8 mouse cellular contexts compared by ENCODE assay signal in genomic region chr3:95159987-95160963, GRCm38 (mm10). TPM values are rescaled to one million over a fixed set of nuclear protein-coding genes. Genes with fewer than 3 reads are reported as not detected.
DNase-seq lines count a peak whose midpoint lies in the region; ATAC-seq and TF ChIP-seq lines count a peak whose summit lies in the region.

Sema6c (plus strand) TSS chr3:95160457.

- no peak for TF ChIP-seq POLR2A in bone marrow macrophage, adult 2 months (IDR thresholded peaks at IDR 0.05; ENCODE audit: borderline replicate concordance, low read depth, low read length)
- peak; percentile 84 for TF ChIP-seq POLR2A in embryonic fibroblast, embryonic 13.5 days (IDR thresholded peaks at IDR 0.05; ENCODE audit: low read depth, low read length)
- TF ChIP-seq POLR2A in liver, adult 2 months (IDR thresholded peaks at IDR 0.05; ENCODE audit: extremely low read depth, insufficient read depth, low read length), result 0 out of 2 replicates have a peak, but pooled peaks have one; percentile 5
- TF ChIP-seq POLR2A in myocyte (IDR thresholded peaks at IDR 0.05; ENCODE audit: insufficient read length, low read depth), result peak; percentile 62

- TF ChIP-seq CTCF in bone marrow macrophage, adult 2 months (IDR thresholded peaks at IDR 0.05; ENCODE audit: low read depth, low read length), result no peak
- no peak for TF ChIP-seq CTCF in embryonic fibroblast, embryonic 13.5 days (IDR thresholded peaks at IDR 0.05; ENCODE audit: borderline replicate concordance, insufficient read depth, low read length)
- TF ChIP-seq CTCF in liver, adult 2 months (IDR thresholded peaks at IDR 0.05; ENCODE audit: low read depth, low read length), result no peak

- no peaks in the 10 kb centered on the region for H3K79me2 ChIP-seq in liver, adult 2 months (ENCODE audit: control insufficient read depth, insufficient read depth, low read length)
- H3K79me2 ChIP-seq in myocyte (ENCODE audit: control insufficient read depth, insufficient read depth), result no peaks in the 10 kb centered on the region

- H3K4me2 ChIP-seq in heart, embryonic 11.5 days, result peak within 1 kb of the TSS; percentile 96
- peak within 1 kb of the TSS; percentile 84 for H3K4me2 ChIP-seq in kidney, embryonic 16.5 days (replicated peaks; ENCODE audit: low read depth, low read length)
- H3K4me2 ChIP-seq in myocyte (ENCODE audit: low read depth), result peak within 1 kb of the TSS; percentile 97

- peak; percentile 90 for DNase-seq in A20 (ENCODE audit: low read depth, low spot score)
- DNase-seq in liver, adult 2 months (ENCODE audit: extremely low read depth, low read depth, low spot score), result peak; percentile 74
- peak; percentile 87 for DNase-seq in splenic B cell, adult 2 months (ENCODE audit: low read depth, low spot score)

- H3ac ChIP-seq in myocyte (ENCODE audit: control insufficient read depth, insufficient read length), result peak within 1 kb of the TSS; percentile 13

- H3K9me3 ChIP-seq in heart, embryonic 11.5 days (replicated peaks; ENCODE audit: control insufficient read depth, low read length), result no peaks in the 10 kb centered on the region
- H3K9me3 ChIP-seq in kidney, embryonic 16.5 days (ENCODE audit: low read length), result no peaks in the 10 kb centered on the region

- peak; percentile 90 for ATAC-seq in heart, embryonic 11.5 days (replicated peaks; ENCODE audit: insufficient number of reproducible peaks, low FRiP score, low TSS enrichment)
- ATAC-seq in kidney, embryonic 16.5 days (ENCODE audit: low FRiP score, low TSS enrichment), result peak; percentile 98

- peaks cover 6% of the 10 kb centered on the region; the same call in 1 of the 2 replicates for H3K4me1 ChIP-seq in bone marrow macrophage, adult 2 months (ENCODE audit: control insufficient read depth, insufficient read depth, low read length)
- H3K4me1 ChIP-seq in embryonic fibroblast, embryonic 13.5 days (ENCODE audit: control insufficient read depth, insufficient read depth, low read length), result peaks cover 6% of the 10 kb centered on the region
- peaks cover 29% of the 10 kb centered on the region for H3K4me1 ChIP-seq in heart, embryonic 11.5 days (ENCODE audit: control insufficient read depth, insufficient read depth, low read length)
- H3K4me1 ChIP-seq in kidney, embryonic 16.5 days (ENCODE audit: insufficient read depth, low read length), result peaks cover 23% of the 10 kb centered on the region
- peaks cover 3% of the 10 kb centered on the region for H3K4me1 ChIP-seq in liver, adult 2 months (ENCODE audit: control insufficient read depth, insufficient read depth, low read length)

- H3K9ac ChIP-seq in heart, embryonic 11.5 days (ENCODE audit: low read depth, low read length), result peak within 1 kb of the TSS; percentile 78
- H3K9ac ChIP-seq in kidney, embryonic 16.5 days (replicated peaks; ENCODE audit: low read length), result peak within 1 kb of the TSS; percentile 69
- H3K9ac ChIP-seq in liver, adult 2 months (ENCODE audit: low read depth, low read length), result peak within 1 kb of the TSS; percentile 46

- H3K4me3 ChIP-seq in bone marrow macrophage, adult 2 months (ENCODE audit: insufficient read depth, low read length), result peak within 1 kb of the TSS; percentile 72
- H3K4me3 ChIP-seq in embryonic fibroblast, embryonic 13.5 days (ENCODE audit: insufficient read depth, low read length), result peak within 1 kb of the TSS; percentile 70
- H3K4me3 ChIP-seq in heart, embryonic 11.5 days (ENCODE audit: low read depth, low read length), result peak within 1 kb of the TSS; percentile 76
- H3K4me3 ChIP-seq in kidney, embryonic 16.5 days (ENCODE audit: low read length), result peak within 1 kb of the TSS; percentile 68
- H3K4me3 ChIP-seq in liver, adult 2 months (ENCODE audit: insufficient read depth, low read depth, low read length), result peak within 1 kb of the TSS; percentile 63
- H3K4me3 ChIP-seq in myocyte, result peak within 1 kb of the TSS; percentile 83

- peaks cover 9% of the 10 kb centered on the region for H3K27me3 ChIP-seq in heart, embryonic 11.5 days (ENCODE audit: control insufficient read depth, insufficient read depth, low read length)
- H3K27me3 ChIP-seq in kidney, embryonic 16.5 days (ENCODE audit: insufficient read depth, low read length), result no peaks in the 10 kb centered on the region
- peaks cover 5% of the 10 kb centered on the region; the same call in 1 of the 2 replicates for H3K27me3 ChIP-seq in liver, adult 2 months (ENCODE audit: control insufficient read depth, insufficient read depth, low read length)
- H3K27me3 ChIP-seq in myocyte (ENCODE audit: control insufficient read depth, insufficient read depth, insufficient read length), result no peaks in the 10 kb centered on the region
- no peaks in the 10 kb centered on the region; the same call in 1 of the 2 replicates for H3K27me3 ChIP-seq in splenic B cell, adult 2 months (ENCODE audit: control insufficient read depth, insufficient read depth, low read length, poor library complexity, severe bottlenecking)

- WGBS in heart, embryonic 11.5 days (ENCODE audit: insufficient replicate concordance), result under 1% methylated on average over 66 of the region's 66 CpGs
- 0% methylated on average over 64 of the region's 66 CpGs for WGBS in kidney, embryonic 16.5 days
- WGBS in liver, adult 2 months, result under 1% methylated on average over 66 of the region's 66 CpGs

- no peak within 1 kb of the TSS for H3K27ac ChIP-seq in bone marrow macrophage, adult 2 months (ENCODE audit: insufficient read depth, low read depth, low read length)
- H3K27ac ChIP-seq in embryonic fibroblast, embryonic 13.5 days (ENCODE audit: insufficient read depth, low read length), result no peak within 1 kb of the TSS
- no peak within 1 kb of the TSS for H3K27ac ChIP-seq in heart, embryonic 11.5 days (ENCODE audit: low read depth, low read length)
- H3K27ac ChIP-seq in kidney, embryonic 16.5 days (ENCODE audit: low read length), result no peak within 1 kb of the TSS
- no peak within 1 kb of the TSS for H3K27ac ChIP-seq in liver, adult 2 months (replicated peaks; ENCODE audit: insufficient read depth, low read depth, low read length)

- no peaks in the 10 kb centered on the region for H3K36me3 ChIP-seq in heart, embryonic 11.5 days (ENCODE audit: control insufficient read depth, insufficient read depth, low read length)
- H3K36me3 ChIP-seq in kidney, embryonic 16.5 days (ENCODE audit: insufficient read depth, low read length), result no peaks in the 10 kb centered on the region
- H3K36me3 ChIP-seq in liver, adult 2 months (ENCODE audit: control insufficient read depth, insufficient read depth, low read length), result no peaks in the 10 kb centered on the region
- H3K36me3 ChIP-seq in myocyte (ENCODE audit: control insufficient read depth, insufficient read depth), result no peaks in the 10 kb centered on the region
- no peaks in the 10 kb centered on the region for H3K36me3 ChIP-seq in splenic B cell, adult 2 months (ENCODE audit: control insufficient read depth, insufficient read depth, low read length, poor library complexity, severe bottlenecking)

TF ChIP-seq in myocyte, 11 proteins besides CTCF, POLR2A, EP300 and RAD21:
- peak; percentile 72 for TF ChIP-seq POLR2AphosphoS2 (IDR thresholded peaks at IDR 0.05; ENCODE audit: insufficient read length, low read depth)
- no peak for TF ChIP-seq USF1 (IDR thresholded peaks at IDR 0.05; ENCODE audit: low read depth)
- no peak for TF ChIP-seq REST (IDR thresholded peaks at IDR 0.05; ENCODE audit: insufficient read depth, insufficient read length)
TF ChIP-seq in myocyte: peak in this region for 1.

RNA-seq across cellular contexts. Expression of gene Sema6c, which starts in this region (rescaled TPM):
- polyA plus RNA-seq in bone marrow macrophage, adult 2 months (2012; ENCODE audit: insufficient read depth, insufficient read length, missing spikeins), result 1.2 and 1.5 TPM in 2 replicates
- polyA plus RNA-seq in embryonic fibroblast, embryonic 13.5 days (2011; ENCODE audit: insufficient read length, low read depth, missing spikeins), result 5.9 and 8.6 TPM in 2 replicates
- polyA plus RNA-seq in heart, embryonic 11.5 days (2014; fragmentation: Nextera tagmentation; extraction: Ambion mirVana), result 2.2 and 2.8 TPM in 2 replicates
- 3.0 and 3.1 TPM in 2 replicates for polyA plus RNA-seq in kidney, embryonic 16.5 days (2015; fragmentation: Nextera tagmentation; extraction: Ambion mirVana)
- 0.65 and 1.1 TPM in 2 replicates for total RNA-seq in liver, adult 2 months (2014; rRNA removed)
- 2.1 and 2.9 TPM in 2 replicates for polyA plus RNA-seq in liver, adult 2 months (2012; rRNA removed)
- polyA plus RNA-seq in myocyte (2012; fragmentation: generic; extraction: Trizol), result 29.0 TPM
